Mouse (Mus musculus) gastrocnemius, postnatal 36 days (tissue): Measurements from ENCODE around the gene Inpp1. TPM values are rescaled to one million over a fixed set of nuclear protein-coding genes. Genes with fewer than 3 reads are reported as not detected.
A peak's percentile ranks its signal among the peaks of the same experiment; 100 is the strongest.
"Not testable (repeated sequence)": the region's sequence is repeated elsewhere in the genome, so short reads cannot be mapped to it uniquely, and the experiment has no call there.

Experiments
- DNase-seq, 2 experiments: peaks; one replicate each; pipeline ENCODE4 v3.0.0; 2022
- intact Hi-C: fragments of 180-260 bp; cut with DNase I; formaldehyde crosslinking; loops from one replicate; pipeline ENCODE4 v1.15.1; 2025
- long read RNA-seq, 2 experiments: library from polyadenylated mRNA; stranded (forward); transcript quantifications; one replicate each; pipeline ENCODE4 v2.0.0; 2021
- total RNA-seq, 2 experiments: library from RNA; stranded (reverse); gene quantifications; 2 replicates each; pipeline ENCODE4 v1.2.3; 2021

Gene Inpp1
- total RNA-seq, result 1 to 10 TPM; 6.6 to 9.0 TPM
- long read RNA-seq, experiment 1, partial matches to known transcripts, result 0 of 4 reads
- long read RNA-seq, experiment 1, other reads (novel, unspliced or antisense), result 4 of 4 reads
- long read RNA-seq, experiment 2, full-length matches to known transcripts, result 1 of 5 reads
- long read RNA-seq, experiment 2, partial matches to known transcripts, result 0 of 5 reads
- long read RNA-seq, experiment 2, other reads (novel, unspliced or antisense), result 4 of 5 reads

- peak; percentile 78 to 79 for DNase-seq
- intact Hi-C loops, result no loop called here
These were observed at the start of gene Inpp1 for GRCm38 (mm10) chr1:52816910-52817812. TSS of gene Inpp1 (minus strand) at chr1:52817688.

- intact Hi-C loops, result loop anchor here (10.0 kb wide), 1 partner anchor 499 kb away; no protein-coding TSS in a partner anchor
These were observed 48.5 kb upstream of the Inpp1 start for GRCm38 (mm10) chr1:52866007-52866406.

GRCm38 (mm10) chr1:52864220-52864619 is 46.7 kb upstream of the Inpp1 start:
- intact Hi-C loops, result loop anchor here (10.0 kb wide), 1 partner anchor 501 kb away; no protein-coding TSS in a partner anchor
- no peak for DNase-seq

More at GRCm38 (mm10) chr1:52866007-52866406, 48.5 kb upstream of the Inpp1 start:
- no peak for DNase-seq

GRCm38 (mm10) chr1:52855904-52856601 is 38.6 kb upstream of the Inpp1 start:
- no peak for DNase-seq
- intact Hi-C loops, result loop anchor here (10.0 kb wide), 1 partner anchor 179 kb away; no protein-coding TSS in a partner anchor

- intact Hi-C loops, result loop anchor here (10.0 kb wide), 1 partner anchor 181 kb away; no protein-coding TSS in a partner anchor
- DNase-seq, result not testable (repeated sequence)
These were observed 36.5 kb upstream of the Inpp1 start for GRCm38 (mm10) chr1:52854029-52854428.

GRCm38 (mm10) chr1:52849422-52849821 is 31.9 kb upstream of the Inpp1 start:
- intact Hi-C loops, result no loop called here
- DNase-seq, result no peak

GRCm38 (mm10) chr1:52846556-52846955 is 29.1 kb upstream of the Inpp1 start:
- DNase-seq, result no peak
- intact Hi-C loops, result no loop called here

GRCm38 (mm10) chr1:52844782-52845665 is 27.5 kb upstream of the Inpp1 start, which contains the start of gene Hibch:
TSS of gene Hibch (plus strand) at chr1:52844929.
- peak; percentile 95 to 98 for DNase-seq
- intact Hi-C loops, result no loop called here

- no peak for DNase-seq
These were observed 26.9 kb upstream of the Inpp1 start for GRCm38 (mm10) chr1:52844354-52844753.

GRCm38 (mm10) chr1:52839099-52839498 is 21.6 kb upstream of the Inpp1 start:
- intact Hi-C loops, result no loop called here
- no peak for DNase-seq

More at GRCm38 (mm10) chr1:52844354-52844753, 26.9 kb upstream of the Inpp1 start:
- intact Hi-C loops, result no loop called here

- intact Hi-C loops, result no loop called here
- no peak for DNase-seq
These were observed 292 bp upstream of the Inpp1 start for GRCm38 (mm10) chr1:52817813-52818147.

GRCm38 (mm10) chr1:52816232-52816891 is 1.1 kb downstream of the Inpp1 start:
- no peak for DNase-seq
- intact Hi-C loops, result no loop called here

GRCm38 (mm10) chr1:52808456-52808855 is 9.0 kb downstream of the Inpp1 start:
- intact Hi-C loops, result no loop called here
- no peak for DNase-seq

GRCm38 (mm10) chr1:52805041-52805440 is 12.4 kb downstream of the Inpp1 start:
- DNase-seq, result no peak
- intact Hi-C loops, result no loop called here

- intact Hi-C loops, result no loop called here
- DNase-seq, result no peak
These were observed 15.0 kb downstream of the Inpp1 start for GRCm38 (mm10) chr1:52802406-52802975.

GRCm38 (mm10) chr1:52801651-52802050 is 15.8 kb downstream of the Inpp1 start:
- intact Hi-C loops, result no loop called here
- DNase-seq, result no peak

- intact Hi-C loops, result no loop called here
- DNase-seq, result no peak
These were observed 17.1 kb downstream of the Inpp1 start for GRCm38 (mm10) chr1:52800340-52800740.

GRCm38 (mm10) chr1:52799772-52800171 is 17.7 kb downstream of the Inpp1 start:
- no peak for DNase-seq
- intact Hi-C loops, result no loop called here
